Mouse (Mus musculus): ENCODE measurements around the gene Fbxl8.

Fbxl8 gene

DNA sequence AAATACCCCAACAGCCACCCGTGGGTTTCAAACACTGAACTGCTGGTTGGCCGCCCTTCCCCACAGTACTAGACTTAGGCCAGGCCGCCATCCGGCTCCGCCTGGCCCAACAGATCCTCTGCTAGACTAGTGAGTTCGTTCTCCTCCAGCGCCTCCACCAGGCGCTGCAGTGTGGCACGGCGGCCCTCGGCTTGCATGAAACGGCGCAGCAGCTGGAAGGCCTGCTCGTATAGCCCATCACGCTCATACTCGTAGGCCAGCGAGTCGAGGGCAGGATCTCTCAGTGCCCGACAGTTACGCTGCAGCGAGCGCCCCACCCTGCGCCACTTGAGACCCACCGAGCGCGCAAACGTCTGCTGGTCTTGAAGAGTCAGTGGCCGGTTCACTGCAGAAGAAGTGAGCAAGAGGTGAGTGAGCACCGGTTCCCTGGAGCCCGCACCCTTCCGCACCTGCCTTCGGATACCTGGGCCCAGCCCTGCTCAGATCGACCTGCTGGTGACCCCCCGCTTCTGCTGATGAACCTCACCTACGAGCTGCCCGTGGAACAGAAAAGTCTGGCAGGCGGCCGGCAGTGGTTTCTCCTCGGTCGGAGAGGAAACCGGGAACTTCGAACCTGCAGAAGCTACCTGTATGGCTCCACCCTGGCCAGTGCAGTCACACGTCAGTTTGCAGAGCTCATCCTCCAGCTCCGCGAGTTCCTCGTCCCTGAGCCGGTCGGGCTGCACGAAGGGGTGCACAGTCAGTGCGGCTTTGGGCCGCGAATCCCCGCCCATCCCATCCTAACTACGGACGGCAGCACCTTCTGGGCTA lies 5.3 kb upstream of the Fbxl8 start:
- peak; percentile 44 for DNase-seq

DNA sequence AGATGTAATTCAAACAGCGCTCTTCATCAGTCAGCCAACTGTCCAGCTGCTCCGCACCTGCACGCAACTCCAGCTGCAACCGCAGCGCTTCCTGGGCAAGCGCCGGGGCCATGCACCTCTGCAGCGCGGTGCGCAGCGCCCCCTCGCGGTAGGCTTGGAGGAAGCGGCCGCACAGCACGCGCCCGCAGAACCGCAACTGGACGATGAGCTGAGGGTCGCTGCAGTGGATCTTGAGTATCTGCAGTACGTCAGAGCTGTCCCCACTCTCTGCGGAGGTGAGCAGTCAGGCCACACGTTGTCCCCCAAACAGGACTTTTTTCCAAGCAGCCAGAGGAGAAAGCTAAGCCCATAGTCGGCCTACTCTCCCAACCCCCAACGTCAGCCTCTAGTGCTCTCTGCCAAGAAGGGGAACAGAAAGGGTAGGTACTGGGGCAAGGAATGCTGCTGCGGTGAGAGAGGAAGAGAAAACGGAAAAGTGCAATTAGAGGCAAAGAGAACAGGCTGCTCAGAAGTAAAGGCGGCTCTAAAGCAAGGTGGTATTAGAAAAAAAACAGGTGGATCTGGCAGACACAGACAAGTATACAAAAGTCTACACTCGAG lies 4.6 kb upstream of the Fbxl8 start:
- peak; percentile 81 for DNase-seq

DNA sequence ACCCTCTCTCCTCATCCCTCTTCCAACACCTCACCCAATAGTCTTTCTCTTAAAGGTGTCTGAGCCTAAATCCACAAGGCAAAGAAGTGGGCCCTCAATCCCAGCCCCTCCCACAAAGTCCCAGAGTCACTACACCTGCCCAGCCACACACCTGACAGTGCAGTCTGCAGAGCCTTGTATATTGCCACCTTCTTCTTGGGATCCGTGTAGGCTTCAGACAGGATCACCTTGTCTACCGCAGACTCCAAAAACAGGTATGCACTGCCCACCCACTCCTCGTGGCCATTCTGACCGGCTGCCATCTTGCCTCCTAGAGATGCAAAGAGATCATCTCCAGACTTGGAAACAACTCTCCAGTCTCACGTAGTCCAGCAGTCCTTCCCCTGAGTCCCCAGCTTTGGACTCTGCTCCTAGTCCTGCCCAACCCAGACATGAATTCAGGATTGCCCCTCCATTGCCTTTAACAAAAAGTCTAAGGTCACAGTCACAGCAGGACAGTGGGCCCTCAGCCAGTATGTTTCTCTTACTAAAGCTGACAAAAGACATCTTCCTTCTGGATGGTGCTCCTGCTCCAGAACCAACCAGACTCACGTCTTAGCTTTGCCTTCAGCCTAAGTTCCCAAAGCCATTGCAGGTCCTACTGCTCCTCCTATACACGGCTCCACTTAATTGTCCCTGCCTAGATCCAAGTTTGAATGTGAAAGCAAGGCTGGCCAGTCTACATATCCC lies 3.9 kb upstream of the Fbxl8 start:
- no peak for DNase-seq

DNA sequence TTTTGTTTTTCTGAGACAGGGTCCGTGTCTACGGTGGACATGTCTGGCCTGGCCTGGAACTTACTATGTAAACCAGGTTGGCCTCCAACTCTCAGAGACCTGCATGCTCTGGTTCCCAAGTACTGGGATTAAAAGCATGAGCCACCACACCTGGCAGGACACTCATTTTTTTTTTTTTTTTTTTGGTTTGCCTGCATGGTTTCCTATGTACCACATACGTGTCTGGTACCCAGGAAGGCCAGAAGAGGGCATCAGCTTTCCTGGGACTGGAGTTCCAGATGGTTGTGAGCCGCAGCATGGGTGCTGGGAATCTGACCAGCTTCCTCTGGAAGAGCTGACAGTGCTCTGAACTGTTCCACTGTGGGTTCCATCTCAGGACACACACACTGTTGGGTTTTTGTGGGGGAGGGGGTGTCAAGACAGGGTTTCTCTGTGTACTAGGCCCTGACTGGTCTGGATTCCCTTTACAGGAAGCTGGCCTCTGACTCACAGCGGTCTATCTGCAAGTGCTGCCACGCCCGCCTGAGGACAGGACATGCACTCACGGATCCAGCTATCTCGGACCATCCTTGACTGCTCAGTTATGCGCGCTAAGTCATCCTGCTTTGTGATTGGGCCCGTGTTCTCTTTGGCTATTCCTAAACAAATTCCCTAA lies 3.0 kb upstream of the Fbxl8 start:
- DNase-seq: peak; percentile 42

DNA sequence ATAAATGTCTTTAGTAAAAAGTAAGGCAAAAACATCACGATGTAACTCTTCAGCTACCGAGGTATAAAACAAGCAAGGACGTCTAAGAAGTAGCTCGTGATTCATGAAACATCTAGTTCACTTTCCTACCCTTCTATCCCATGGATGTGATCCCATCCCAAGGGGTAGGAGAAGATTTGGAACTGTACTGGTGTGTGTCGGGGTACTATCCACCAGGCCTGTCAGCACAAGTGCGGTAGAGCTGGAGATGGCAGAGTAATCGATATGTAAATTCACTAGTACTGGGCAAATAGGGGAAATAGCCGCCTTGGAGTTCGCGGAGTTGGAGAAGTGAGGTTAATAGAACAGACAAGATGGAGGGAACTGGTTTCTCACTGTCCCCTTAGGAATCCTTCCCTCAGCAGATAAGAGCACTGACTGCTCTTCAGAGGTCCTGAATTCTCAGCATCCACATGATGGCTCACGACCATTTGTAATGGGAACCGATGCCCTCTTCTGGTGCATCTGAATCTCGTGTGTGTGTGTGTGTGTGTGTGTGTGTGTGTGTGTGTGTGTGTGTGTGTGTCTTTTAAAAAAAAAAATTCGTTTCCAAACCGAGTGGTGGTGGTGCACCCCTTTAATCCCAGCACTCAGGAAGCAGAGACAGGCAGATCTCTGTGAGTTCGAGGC lies 1.1 kb upstream of the Fbxl8 start:
- no peak for DNase-seq

DNA sequence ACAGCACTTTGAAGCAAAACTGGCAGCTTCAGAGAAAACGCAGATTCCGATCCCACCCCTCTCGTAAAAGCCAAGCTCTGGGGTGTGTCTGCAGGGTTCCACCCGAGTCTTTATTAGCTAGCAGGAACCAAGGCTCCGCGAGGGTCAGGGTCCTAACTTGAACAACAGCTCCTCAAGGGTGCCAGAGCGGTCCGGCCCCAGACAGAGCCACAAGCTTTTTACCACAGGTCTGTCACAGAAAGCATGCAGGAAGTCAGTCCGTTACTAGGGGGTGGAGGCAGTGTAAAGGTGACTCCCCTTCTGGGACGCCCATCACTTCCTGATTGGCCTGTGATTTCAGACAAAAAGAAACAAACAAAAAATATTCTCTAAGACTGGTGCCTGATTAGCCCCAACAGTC lies 680 bp downstream of the Fbxl8 start:
- DNase-seq: no peak

DNA sequence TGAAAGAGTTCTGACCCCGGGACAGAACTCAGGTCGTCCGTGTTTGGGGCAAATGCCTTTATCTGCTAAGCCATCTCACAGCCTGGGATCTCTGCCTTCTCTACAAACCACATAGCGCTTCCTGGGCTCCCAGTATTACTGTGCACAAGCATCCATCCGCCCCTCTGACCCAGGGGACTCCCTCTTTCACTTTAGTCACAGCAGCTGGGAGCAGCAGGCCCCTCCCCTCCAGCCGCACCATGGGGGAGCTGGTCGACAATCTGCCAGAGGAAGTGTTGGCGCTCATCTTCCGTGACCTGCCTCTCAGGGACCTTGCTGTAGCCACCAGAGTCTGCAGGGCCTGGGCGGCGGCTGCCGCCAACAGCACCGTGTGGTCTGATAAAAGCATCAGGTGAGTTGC lies 2.3 kb downstream of the Fbxl8 start:
- no peak for DNase-seq

DNA sequence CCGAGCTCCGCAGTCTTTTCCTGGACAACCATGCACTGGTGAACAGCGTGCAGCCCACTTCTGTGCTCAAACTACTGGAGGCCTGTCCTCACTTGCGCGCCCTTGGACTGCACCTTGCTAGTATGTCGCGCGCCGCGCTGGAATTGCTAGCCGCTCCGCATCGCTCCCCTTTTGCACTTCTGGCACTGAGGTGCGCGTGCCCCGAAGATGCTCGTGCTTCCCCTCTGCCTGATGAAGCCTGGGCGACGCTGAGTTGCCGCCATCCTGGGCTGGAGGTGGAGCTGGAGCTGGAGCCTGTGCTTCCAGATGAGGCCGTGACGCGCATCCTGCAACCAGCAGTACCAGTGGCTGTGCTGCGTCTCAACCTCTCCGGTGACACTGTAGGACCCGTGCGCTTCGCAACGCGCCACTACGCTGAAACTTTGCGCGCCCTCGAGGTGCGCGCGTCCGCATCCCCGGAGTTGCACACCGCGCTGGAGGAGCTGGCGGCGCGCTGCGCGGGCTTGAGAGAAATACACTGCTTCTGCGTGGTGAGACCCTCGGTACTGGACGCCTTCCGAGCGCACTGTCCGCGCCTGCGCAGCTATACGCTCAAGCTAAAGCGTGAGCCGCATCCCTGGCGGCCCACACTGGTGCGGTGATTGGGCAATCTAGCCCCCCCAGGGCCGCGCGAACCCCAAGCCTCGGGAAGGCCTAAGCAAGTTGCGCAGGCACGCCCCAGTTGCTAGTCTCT lies 4.1 kb downstream of the Fbxl8 start:
- no peak for DNase-seq

DNA sequence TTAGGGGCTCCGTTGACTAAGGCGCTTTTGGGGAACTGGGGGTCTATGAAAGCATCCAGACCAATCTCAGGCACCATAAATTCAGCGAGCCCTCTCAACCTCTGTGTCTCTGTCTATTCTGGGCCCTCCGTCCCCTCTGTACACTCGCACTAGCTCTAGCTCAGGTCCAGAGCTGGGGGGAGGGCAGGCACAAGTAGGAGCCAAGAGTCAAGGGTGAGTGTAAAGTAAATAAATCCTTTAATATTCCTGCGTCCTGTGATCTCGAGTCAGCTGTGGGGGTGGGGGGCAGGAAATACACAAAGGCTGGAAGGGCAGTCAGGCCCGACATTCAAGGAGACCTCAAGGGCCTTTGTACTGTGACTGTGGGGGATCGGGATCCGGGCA lies 4.6 kb downstream of the Fbxl8 start:
- no peak for DNase-seq

DNA sequence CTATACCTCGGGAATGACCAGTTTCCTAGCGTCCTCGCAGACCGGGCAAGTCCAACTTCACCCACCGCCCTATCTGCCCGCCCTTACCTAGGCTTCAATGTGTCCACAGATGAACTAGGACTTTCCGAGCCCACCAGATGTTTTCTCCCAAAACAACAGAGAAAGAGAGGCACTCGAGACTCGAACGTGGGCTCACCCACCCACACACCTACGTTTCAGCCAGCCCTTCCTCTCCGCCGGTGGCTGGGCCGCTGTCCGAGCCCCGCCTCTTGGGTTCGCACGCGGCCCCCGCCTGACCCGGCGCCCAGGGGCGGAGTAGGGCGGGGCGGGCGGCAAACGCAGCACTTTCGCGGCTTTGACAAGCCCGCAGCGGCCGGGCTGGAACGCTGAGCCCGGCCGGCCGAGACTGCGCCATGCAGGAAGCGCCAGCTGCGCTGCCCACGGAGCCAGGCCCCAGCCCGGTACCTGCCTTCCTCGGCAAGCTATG lies 5.1 kb downstream of the Fbxl8 start, which contains the start of gene Hsf4:
Gene Hsf4 (plus strand): TSS at position 341 of the 487 bp plus-strand sequence.
- DNase-seq: no peak

DNA sequence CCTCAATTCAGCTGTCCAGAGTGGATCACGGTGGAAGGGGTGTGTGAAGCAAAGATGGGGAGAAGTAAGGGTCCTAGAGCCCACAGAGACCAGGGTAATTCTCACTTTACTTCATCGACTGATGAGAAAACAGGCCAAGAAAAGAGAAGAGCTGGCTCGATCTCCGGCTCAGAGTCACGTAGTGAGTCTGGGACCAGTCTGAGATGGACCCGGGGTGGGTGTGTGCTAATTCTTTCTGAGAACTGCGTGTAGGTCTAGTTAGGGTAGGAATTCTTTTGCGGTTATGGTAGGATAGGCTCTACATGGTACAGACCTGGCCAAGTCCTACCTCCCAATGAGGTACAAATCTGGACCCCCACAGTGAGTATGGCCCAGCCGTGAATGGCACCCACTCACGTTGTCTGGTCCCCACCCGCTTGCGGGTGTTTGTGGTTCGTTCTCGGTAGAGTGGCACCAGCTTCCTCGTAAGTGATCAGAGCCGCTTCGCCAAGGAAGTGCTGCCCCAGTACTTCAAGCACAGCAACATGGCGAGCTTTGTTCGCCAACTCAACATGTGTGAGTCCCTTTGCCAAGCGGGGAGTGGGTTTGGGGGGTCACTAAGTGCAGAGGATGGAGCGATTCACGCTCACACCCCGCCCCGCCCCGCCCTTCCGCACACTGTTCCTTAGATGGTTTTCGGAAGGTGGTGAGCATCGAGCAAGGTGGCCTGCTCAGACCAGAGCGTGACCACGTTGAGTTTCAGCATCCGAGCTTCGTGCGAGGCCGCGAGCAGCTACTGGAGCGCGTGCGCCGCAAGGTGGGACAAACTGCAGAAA lies 5.9 kb downstream of the Fbxl8 start:
- no peak for DNase-seq

DNA sequence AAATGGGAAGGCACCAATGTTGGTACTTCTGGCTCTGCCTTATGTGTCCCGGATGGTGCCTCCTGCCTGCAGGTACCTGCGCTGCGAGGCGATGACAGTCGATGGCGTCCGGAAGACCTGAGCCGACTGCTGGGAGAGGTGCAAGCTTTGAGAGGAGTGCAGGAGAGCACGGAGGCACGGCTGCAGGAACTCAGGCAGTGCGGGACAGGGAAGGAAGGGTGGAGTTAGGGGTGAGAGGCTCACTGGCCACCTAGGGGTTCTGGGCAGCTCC lies 6.4 kb downstream of the Fbxl8 start:
- DNase-seq: no peak

DNA sequence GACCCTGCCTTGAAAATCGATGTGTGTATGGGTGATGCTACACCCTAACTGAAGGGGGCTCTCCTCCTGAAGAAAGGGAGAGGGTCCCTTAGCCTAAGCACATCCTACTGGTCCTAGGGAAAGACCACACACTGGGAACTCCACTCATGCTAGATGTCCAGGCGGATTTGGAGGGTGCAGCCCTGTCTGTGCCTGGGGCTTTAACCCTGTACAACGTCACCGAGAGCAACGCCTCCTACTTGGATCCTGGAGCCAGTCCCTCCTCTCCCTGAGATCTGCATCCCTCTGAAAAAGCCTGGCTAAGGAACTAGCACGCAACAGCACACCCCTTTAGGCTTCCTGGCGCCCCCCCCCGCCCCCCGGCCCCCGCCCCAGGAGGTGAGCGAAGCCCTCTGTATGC lies 10.9 kb downstream of the Fbxl8 start:
- no peak for DNase-seq

DNA sequence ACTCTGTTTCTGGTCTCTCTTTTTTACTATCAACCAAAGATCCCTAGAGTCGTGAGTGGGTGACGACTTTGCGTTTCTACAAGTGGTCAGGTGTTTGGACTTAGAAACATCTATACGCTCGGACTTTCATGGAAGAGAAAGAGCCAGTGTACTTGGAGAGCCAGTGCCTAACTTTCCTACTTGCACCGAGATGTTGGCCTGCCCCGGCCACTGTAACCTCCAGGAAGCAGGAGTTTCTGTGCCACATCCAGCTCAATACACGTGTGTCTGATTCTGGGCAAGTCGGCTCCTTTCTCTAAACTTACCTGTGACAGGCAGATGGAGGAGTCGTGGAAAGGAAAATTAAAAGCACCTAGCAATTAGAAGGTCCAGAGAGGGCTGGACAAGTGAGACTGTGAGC lies 11.4 kb downstream of the Fbxl8 start, which contains the start of gene Nol3:
Gene Nol3 (plus strand): TSS at position 301 of the 400 bp plus-strand sequence.
- no peak for DNase-seq

DNA sequence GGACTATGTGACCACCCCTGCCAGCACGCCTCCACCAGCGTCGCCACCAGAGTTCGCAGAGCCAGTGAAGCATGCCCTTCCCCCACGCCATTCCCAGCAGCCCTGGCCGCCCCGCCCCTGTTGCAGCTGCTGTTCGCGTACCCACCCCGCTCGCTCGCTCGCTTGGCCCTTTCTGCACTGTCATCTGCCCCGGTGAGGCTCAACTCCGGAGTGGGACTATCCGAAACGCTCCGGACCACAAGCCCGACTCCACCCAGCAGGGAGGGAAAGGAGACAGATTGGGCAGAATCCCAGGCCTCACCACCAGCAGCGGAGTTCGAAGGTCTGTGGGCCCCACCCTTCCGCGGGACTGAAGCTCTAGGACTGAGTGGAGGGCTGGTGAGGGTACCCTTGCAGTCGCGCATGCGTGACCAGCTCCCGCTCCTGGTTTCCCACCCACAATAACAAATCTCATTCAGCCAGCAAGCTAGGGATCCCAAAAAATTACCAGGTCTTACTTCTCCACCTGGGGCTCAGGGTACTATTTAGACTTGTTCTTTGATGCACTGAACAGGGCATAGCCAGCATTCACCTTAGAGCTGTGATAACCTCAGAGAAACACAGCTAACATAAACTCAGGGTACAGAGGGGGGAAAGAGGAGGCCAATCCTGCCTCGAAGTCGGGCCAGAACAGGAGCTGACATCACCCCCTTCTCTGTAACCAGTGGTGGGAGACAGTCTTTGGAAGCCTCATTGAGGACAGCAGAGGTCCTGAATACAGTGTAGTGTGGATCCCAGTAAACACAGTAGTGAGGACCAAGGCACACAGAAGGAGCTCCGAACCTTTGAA lies 12.1 kb downstream of the Fbxl8 start:
- peak; percentile 69 for DNase-seq

DNA sequence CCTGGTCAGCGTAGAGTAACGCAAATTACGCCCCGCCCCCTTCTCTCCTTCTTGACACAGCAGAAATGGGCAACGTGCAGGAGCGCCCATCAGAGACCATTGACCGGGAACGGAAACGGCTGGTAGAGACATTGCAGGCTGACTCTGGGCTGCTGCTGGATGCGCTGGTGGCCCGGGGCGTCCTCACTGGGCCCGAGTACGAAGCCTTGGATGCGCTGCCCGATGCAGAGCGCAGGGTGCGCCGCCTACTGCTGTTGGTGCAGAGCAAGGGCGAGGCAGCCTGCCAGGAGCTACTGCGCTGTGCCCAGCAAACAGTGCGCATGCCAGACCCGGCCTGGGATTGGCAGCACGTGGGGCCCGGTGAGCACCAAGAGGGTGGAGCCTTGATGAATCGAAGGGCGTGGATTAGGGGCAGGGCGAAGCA lies 14.5 kb downstream of the Fbxl8 start:
- DNase-seq: peak; percentile 62

DNA sequence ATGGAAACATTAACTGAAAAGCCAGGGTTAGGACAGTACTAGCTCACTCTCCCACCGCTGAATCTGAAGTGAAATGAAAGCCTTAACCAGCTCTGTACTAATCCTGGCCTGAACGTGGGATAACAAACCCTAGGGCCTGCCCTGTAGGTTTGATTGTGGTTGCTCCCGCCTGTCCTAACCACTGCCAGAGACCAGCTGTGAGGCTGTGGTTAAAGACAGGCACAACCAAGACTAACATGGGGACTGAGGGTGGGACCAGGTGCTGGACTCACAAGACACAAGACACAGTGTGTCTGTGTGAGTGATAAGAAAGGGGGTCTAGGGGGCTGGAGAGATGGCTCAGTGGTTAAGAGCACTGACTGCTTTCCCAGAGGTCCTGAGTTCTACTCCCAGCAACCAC lies 16.1 kb downstream of the Fbxl8 start:
- DNase-seq: no peak

DNA sequence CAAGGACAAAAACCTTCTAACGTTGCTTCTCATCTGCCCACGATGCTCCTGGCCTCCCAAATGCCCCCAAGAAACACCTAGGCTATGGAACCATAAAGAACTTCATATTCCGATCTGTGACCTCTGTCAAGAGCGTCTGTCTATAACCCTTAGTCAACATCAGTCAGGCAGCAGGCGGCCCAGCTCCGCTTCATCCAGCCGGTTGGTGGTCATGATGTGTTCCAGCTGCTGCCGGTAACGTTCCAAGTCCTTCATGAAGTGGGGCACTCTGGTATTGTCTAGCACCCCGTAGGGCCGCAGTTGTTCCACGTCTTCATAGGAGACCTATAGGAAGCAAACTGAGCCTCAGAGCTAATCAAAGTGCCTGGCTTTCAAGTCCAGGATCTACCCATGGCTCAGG lies 17.4 kb downstream of the Fbxl8 start:
- no peak for DNase-seq

DNA sequence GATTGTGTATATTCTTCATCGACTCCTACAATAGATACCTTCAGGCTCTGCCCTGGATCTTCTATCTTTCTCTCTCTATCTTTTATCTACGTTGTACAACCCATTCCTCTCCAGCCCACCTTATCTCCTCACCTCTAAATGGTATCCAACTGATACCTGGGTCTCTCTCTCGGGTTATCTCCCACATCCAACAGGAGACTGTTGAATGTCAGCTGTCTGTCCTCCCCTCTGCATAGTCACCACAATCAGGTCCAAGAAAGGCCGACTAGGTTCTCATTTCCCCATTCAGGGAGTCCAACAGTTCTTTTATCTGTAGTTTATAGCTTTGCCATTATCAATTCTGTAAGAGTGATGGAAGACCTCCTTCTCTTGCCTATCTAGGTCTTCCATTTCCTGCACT lies 17.8 kb downstream of the Fbxl8 start:
- DNase-seq: no peak

DNA sequence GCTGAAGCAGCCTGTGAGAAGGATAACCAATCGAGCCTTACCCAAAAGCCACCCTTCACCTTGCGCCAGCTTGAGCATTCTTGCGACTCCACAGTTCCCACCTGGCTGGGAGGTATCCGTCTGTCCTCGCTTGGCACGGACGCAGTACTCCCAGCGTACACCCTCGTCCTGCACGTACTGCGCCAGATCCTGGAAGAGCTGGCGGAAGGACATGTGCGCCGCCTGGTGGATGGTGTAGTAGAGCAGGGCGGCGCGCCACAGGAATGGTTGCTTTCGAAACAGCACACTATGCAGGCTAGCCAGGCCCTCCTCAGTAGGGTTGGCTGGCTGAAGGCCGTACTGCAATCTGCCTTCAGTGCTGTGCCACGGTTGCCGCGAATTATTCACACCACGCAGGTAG lies 18.6 kb downstream of the Fbxl8 start:
- DNase-seq: peak; percentile 77
